Mouse (Mus musculus): ENCODE measurements at regions not wholly inside any gene's neighbourhood (a gene's known extent, or its start where the extent isn't known, plus 50 kb on each side); places are given as distances from the start of the nearest gene placed in this dataset.
A peak's percentile ranks its signal among the peaks of the same experiment; 100 is the strongest.

DNA sequence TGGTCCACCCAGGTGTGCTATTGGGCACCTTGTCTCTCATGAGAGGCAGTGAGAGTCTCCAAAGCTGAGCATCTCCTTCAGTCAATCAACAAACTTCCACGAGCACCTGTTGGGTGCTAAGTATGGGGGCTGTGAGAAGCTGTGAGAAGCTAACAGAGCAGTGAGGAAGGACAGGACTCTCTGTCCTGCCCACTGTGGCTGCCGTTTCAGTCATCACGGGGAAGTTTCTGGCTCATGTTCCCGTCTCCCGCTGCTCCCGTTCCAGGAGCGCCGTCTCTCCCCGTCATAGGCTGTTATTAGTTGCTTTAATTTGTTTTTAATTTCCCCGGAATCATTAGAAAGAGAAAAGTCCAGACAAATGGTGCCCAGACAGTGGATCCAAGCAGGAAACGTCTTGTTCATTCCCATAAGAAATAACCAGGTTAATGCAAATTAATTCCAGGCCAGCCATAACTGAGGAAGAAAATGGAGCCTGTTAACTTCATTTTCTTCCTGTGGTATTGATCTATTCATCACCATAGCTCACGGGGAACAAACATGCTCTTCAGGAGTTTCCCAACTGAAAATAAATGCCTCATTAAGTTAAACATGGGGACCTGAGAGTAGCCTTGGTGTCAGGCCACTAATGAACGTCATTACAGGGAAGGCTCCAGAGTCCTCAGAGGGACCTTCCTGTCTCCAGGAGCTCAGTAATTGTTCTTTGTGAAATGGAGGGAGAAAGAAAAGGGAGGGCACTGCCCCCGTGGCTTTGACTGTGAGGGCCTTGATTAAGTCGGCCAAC lies 70.3 kb downstream of the Matn1 start:
- Histone ChIP-seq H3K4me1 (ENCODE audit: insufficient read depth) (no peaks in the 10 kb centered on the region), H3K4me3 (ENCODE audit: low read depth, low read length) (no peak overlapping the region), H3K27ac (ENCODE audit: low read depth, low read length) (no peak overlapping the region), H3K27me3 (ENCODE audit: insufficient read depth, low read length) (no peaks in the 10 kb centered on the region), H3K36me3 (ENCODE audit: insufficient read depth) (no peaks in the 10 kb centered on the region), H3K9me3 (ENCODE audit: low read length) (no peaks in the 10 kb centered on the region), H3K4me2 (ENCODE audit: low read depth) (no peak overlapping the region), H3K9ac (no peak overlapping the region)
- ATAC-seq (peak; percentile 40), DNase-seq (peak; percentile 42)
- TF ChIP-seq CTCF (IDR thresholded peaks at IDR 0.05; ENCODE audit: low read depth), result no peak
- 12% methylated on average over 15 of the region's 15 CpGs for WGBS

DNA sequence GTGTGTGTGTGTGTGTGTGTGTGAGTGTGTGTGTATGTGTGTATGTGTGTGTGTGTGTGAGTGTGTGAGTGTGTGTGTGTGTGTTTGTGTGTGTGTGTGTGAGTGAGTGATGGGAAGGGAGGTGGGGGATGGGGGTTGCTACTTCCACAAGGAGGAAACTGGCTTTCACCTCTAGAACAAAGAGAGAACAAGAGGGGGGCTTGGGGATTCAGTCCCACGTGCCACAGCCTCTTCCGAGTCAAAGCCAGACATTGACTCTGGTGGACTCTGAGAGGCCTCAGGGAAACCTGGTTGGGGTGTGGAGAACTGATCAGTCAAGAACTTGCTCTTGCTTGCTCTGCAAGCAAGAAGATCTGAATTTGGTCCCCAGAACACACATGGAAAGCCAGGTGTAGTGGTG lies 71.0 kb downstream of the Matn1 start:
- Histone ChIP-seq H3K9me3 (ENCODE audit: low read length) (no peaks in the 10 kb centered on the region), H3K4me2 (ENCODE audit: low read depth) (no peak overlapping the region), H3K27me3 (ENCODE audit: insufficient read depth, low read length) (no peaks in the 10 kb centered on the region), H3K36me3 (ENCODE audit: insufficient read depth) (no peaks in the 10 kb centered on the region), H3K4me1 (ENCODE audit: insufficient read depth) (no peaks in the 10 kb centered on the region), H3K9ac (no peak overlapping the region), H3K27ac (ENCODE audit: low read depth, low read length) (no peak overlapping the region), H3K4me3 (ENCODE audit: low read depth, low read length) (no peak overlapping the region)
- ATAC-seq (no peak), DNase-seq (no peak)
- WGBS, result 8% methylated on average over 2 of the region's 2 CpGs
- TF ChIP-seq CTCF (IDR thresholded peaks at IDR 0.05; ENCODE audit: low read depth), result no peak

DNA sequence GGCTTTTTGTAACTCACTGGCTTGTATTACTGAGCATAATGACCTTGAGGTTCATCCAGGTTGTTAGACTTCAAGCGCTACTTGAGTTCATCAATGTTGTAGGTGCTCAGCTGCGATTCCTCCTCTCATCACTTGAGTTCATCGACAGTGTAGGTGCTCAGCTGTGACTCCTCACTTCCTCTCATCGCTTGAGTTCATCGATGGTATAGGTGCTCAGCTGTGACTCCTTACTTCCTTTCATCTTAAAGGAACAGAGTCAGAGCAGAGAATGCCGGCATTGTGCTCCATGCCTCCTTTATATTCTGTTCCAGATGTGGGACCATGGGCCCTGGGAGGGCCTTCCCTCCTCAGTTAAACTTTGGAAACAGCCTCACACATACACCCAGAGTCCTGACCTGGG lies 79.4 kb downstream of the Matn1 start:
- H3K9me3 ChIP-seq (ENCODE audit: low read length), result no peaks in the 10 kb centered on the region; the same call in 1 of the 2 replicates
- 51% methylated on average over 6 of the region's 6 CpGs for WGBS
- no peak overlapping the region for H3K9ac ChIP-seq
- no peak overlapping the region for H3K4me2 ChIP-seq (ENCODE audit: low read depth)
- H3K4me1 ChIP-seq (ENCODE audit: insufficient read depth), result no peaks in the 10 kb centered on the region
- ATAC-seq, result no peak
- no peak for TF ChIP-seq CTCF (IDR thresholded peaks at IDR 0.05; ENCODE audit: low read depth)
- no peak overlapping the region for H3K4me3 ChIP-seq (ENCODE audit: low read depth, low read length)
- DNase-seq, result no peak
- H3K27me3 ChIP-seq (ENCODE audit: insufficient read depth, low read length), result no peaks in the 10 kb centered on the region
- no peaks in the 10 kb centered on the region for H3K36me3 ChIP-seq (ENCODE audit: insufficient read depth)
- no peak overlapping the region for H3K27ac ChIP-seq (ENCODE audit: low read depth, low read length)

DNA sequence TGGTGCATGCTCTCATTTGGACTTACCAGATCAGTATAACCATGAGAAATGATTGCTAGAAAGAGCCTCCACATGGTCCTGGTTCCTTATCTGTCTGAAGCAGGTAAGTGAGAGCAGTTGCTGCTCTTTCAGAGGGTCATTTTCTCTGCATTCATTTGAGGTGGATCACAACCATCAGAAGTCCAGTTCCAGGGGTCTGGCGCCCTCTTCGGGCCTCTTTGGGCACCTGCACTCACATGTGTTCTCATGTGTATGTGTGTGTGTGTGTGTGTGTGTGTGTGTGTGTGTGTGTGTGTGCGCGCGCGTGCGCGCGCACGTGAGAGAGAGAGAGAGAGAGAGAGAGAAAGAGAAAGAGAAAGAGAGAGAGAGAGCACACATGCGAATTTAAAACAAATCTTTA lies 92.1 kb downstream of the Matn1 start:
- Histone ChIP-seq H3K9ac (no peak overlapping the region), H3K27me3 (ENCODE audit: insufficient read depth, low read length) (no peaks in the 10 kb centered on the region), H3K4me3 (ENCODE audit: low read depth, low read length) (no peak overlapping the region), H3K4me2 (ENCODE audit: low read depth) (no peak overlapping the region), H3K27ac (ENCODE audit: low read depth, low read length) (no peak overlapping the region), H3K36me3 (ENCODE audit: insufficient read depth) (no peaks in the 10 kb centered on the region), H3K9me3 (ENCODE audit: low read length) (no peaks in the 10 kb centered on the region), H3K4me1 (ENCODE audit: insufficient read depth) (no peaks in the 10 kb centered on the region)
- WGBS, result 90% methylated on average over 11 of the region's 11 CpGs
- DNase-seq (no peak), ATAC-seq (no peak)
- peak; percentile 36; the same call in 1 of the 2 replicates for TF ChIP-seq CTCF (IDR thresholded peaks at IDR 0.05; ENCODE audit: low read depth)

DNA sequence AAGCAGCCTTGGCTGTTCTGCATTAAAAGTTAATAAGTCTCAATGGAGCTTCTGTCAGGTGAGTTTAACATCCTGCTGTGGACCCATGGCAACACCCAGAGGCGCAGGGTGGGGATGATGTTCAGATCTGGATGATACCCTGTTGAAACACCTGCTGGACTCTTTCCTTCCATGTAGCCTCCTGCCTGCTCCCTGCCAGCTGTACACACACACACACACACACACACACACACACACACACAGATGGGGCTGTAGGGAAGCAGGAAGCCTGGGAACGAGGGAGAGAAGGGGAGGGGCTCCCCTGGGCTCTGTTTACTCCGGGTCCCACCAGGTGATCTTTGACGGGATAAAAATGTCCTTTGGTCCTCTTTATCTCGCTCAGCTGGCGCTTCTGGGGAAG lies 93.0 kb downstream of the Matn1 start:
- no peak for TF ChIP-seq CTCF (IDR thresholded peaks at IDR 0.05; ENCODE audit: low read depth)
- no peaks in the 10 kb centered on the region for H3K27me3 ChIP-seq (ENCODE audit: insufficient read depth, low read length)
- H3K4me3 ChIP-seq (ENCODE audit: low read depth, low read length), result no peak overlapping the region
- H3K27ac ChIP-seq (ENCODE audit: low read depth, low read length), result no peak overlapping the region
- H3K9ac ChIP-seq, result no peak overlapping the region
- no peak for ATAC-seq
- WGBS, result 13% methylated on average over 6 of the region's 6 CpGs
- no peaks in the 10 kb centered on the region for H3K36me3 ChIP-seq (ENCODE audit: insufficient read depth)
- no peak overlapping the region for H3K4me2 ChIP-seq (ENCODE audit: low read depth)
- peak; percentile 26 for DNase-seq
- H3K4me1 ChIP-seq (ENCODE audit: insufficient read depth), result no peaks in the 10 kb centered on the region
- no peaks in the 10 kb centered on the region for H3K9me3 ChIP-seq (ENCODE audit: low read length)

DNA sequence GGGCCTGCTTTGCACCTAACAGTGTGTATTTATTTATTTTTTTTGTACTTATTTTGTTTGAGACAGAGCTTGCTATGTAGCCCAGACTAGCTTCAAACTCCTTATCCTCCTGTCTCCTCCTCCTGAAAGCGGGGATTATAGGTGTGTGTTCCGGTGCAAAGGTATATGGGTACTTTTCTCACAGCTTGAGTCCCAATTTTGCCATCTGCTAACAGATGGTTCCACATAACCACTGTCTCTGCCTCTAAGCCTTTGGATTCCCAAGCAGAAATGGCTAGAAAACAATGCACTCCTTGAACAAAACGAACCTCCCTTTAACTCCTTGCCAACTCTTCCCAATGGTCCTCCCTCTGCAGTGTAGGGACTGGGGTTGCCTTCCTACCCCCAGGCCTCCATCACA lies 95.5 kb downstream of the Matn1 start:
- DNase-seq (no peak), ATAC-seq (no peak)
- Histone ChIP-seq H3K4me1 (ENCODE audit: insufficient read depth) (no peaks in the 10 kb centered on the region), H3K4me2 (ENCODE audit: low read depth) (no peak overlapping the region), H3K4me3 (ENCODE audit: low read depth, low read length) (no peak overlapping the region), H3K27me3 (ENCODE audit: insufficient read depth, low read length) (no peaks in the 10 kb centered on the region), H3K9me3 (ENCODE audit: low read length) (no peaks in the 10 kb centered on the region), H3K36me3 (ENCODE audit: insufficient read depth) (no peaks in the 10 kb centered on the region), H3K27ac (ENCODE audit: low read depth, low read length) (no peak overlapping the region), H3K9ac (no peak overlapping the region)
- 51% methylated on average over 3 of the region's 3 CpGs for WGBS
- TF ChIP-seq CTCF (IDR thresholded peaks at IDR 0.05; ENCODE audit: low read depth), result no peak

DNA sequence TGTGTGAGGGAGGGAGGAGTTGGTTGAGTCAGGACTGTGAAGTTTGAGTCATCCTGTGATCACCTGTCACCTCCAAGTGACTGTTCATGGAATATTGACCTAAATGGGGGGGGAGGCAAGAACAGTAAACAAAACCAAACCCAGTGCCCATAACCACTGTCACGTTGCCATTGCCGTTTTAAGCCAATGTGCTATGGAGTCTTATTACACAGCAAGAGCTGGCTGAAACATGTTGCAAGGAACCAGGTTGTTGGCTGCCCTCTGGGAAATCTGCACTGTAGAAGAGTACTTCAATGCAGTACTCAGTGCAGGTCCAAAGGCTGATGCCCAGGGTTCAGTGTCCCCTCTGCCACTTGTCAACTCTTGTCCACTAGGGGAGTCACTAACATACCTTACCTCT lies 97.0 kb downstream of the Matn1 start:
- Histone ChIP-seq H3K27ac (ENCODE audit: low read depth, low read length) (no peak overlapping the region), H3K9ac (no peak overlapping the region), H3K27me3 (ENCODE audit: insufficient read depth, low read length) (no peaks in the 10 kb centered on the region), H3K4me1 (ENCODE audit: insufficient read depth) (no peaks in the 10 kb centered on the region), H3K4me2 (ENCODE audit: low read depth) (no peak overlapping the region), H3K4me3 (ENCODE audit: low read depth, low read length) (no peak overlapping the region), H3K36me3 (ENCODE audit: insufficient read depth) (no peaks in the 10 kb centered on the region), H3K9me3 (ENCODE audit: low read length) (no peaks in the 10 kb centered on the region)
- no peak for DNase-seq
- 82% methylated on average over 2 of the region's 2 CpGs for WGBS
- ATAC-seq, result no peak
- no peak for TF ChIP-seq CTCF (IDR thresholded peaks at IDR 0.05; ENCODE audit: low read depth)

All from forebrain, postnatal 0 days (tissue).